Mouse (Mus musculus) lung, adult 2 months (tissue): ENCODE measurements at regions not wholly inside any gene's neighbourhood (a gene's known extent, or its start where the extent isn't known, plus 50 kb on each side); places are given as distances from the start of the nearest gene placed in this dataset.

Source experiments
- CTCF ChIP-seq: fragments of 200-500 bp; IDR thresholded peaks from 2 replicates; pipeline ENCODE4 v1.5.1; 2011; ENCODE audit warnings: mild to moderate bottlenecking, low read length, control low read depth; ENCODE audit not compliant: insufficient read depth
- POLR2A ChIP-seq: fragments of 200-500 bp; IDR thresholded peaks from 2 replicates; pipeline ENCODE4 v1.6.1; 2011; ENCODE audit warnings: low read depth, mild to moderate bottlenecking, control low read depth, low read length, borderline replicate concordance; ENCODE audit errors: extremely low read depth

- TF ChIP-seq CTCF (no peak), POLR2A (no peak)
These were observed 341.6 kb upstream of the Thbs1 start for GRCm38 (mm10) chr2:117770115-117770485.
